Mouse (Mus musculus): ENCODE data around the gene Nktr. TPM values are rescaled to one million over a fixed set of nuclear protein-coding genes. Genes with fewer than 3 reads are reported as not detected.
A peak's percentile ranks its signal among the peaks of the same experiment; 100 is the strongest.

Gene Nktr
- total RNA-seq (2014; rRNA removed; ENCODE audit: low replicate concordance) (44.0 and 44.8 TPM in 2 replicates), polyA plus RNA-seq (2015; fragmentation: Nextera tagmentation; extraction: Ambion mirVana) (30.2 and 31.1 TPM in 2 replicates)

DNA sequence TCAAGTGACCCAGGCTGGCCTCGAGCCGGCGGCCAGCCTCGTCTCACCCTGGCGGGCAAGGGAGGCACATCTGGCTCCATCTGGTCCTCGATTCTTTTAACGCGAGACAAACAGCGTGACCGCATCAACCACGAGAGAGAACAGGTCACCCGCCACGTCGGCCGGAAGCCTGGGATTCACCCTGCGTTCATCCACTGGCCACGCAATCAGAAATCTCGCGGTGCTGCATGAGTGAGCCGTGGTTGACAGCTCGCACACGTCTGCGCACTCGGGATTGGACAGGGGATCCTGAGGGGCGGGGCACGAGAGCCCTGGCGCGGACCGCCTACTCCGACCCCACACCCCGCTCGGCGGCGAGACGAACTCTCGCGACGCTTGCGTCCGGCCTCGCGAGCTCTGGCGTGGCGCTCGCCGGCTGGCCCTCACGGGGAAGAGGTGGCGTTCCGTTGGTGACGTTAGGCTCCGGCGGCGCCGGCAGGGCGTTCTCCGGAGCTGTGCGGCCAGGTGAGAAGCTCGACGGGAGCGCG is at the start of gene Nktr:
Nktr (plus strand) TSS at position 378 of the 527 bp plus-strand sequence.
- Histone ChIP-seq H3K9ac (replicated peaks; ENCODE audit: low read depth, low read length) (peak within 1 kb of the TSS; percentile 99), H3K4me2 (ENCODE audit: low read depth, low read length) (peak within 1 kb of the TSS; percentile 88), H3K27me3 (ENCODE audit: control insufficient read depth, insufficient read depth, low read length) (no peaks in the 10 kb centered on the region), H3K27ac (ENCODE audit: low read depth) (peak within 1 kb of the TSS; percentile 99), H3K4me1 (ENCODE audit: control insufficient read depth, insufficient read depth) (peaks cover 9% of the 10 kb centered on the region), H3K9me3 (replicated peaks; ENCODE audit: control insufficient read depth, low read length) (no peaks in the 10 kb centered on the region; the same call in 1 of the 2 replicates), H3K36me3 (replicated peaks; ENCODE audit: control insufficient read depth, insufficient read depth, low read length) (no peaks in the 10 kb centered on the region), H3K4me3 (ENCODE audit: low read depth, low read length) (peak within 1 kb of the TSS; percentile 99)
- TF ChIP-seq EP300 (IDR thresholded peaks at IDR 0.05; ENCODE audit: low read depth) = peak; percentile 78
- peak; percentile 8; the same call in 1 of the 2 replicates for TF ChIP-seq CTCF (IDR thresholded peaks at IDR 0.05; ENCODE audit: low read depth)
- WGBS = under 1% methylated on average over 58 of the region's 61 CpGs
- peak; percentile 99 for ATAC-seq (ENCODE audit: insufficient read depth, low read depth)
- DNase-seq (ENCODE audit: low spot score) = peak; percentile 99

DNA sequence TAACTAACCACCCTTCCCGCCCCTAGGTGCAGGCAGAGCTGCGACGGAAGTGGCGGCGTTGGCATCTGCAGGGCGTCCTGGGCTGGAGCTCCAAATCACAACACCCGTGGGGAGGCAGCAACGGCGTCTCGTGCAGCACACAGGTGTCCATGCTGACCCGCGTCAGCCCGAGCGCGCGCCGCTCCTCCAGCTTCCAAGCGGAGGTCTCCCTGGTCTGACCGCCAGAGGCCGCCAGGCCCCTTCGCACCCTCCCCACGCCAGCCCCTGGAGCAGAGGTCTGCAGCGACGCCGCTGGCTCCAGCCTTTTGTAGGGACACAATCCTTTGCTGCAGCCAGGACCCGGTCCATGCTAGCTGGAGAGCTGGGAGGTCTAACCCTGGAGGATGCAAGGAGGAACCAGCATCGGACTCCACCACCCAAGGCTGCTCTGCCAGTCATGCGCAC is 49.6 kb upstream of the Nktr start:
- ATAC-seq (ENCODE audit: insufficient read depth, low read depth) = peak; percentile 77
- peak; percentile 60 for DNase-seq (ENCODE audit: low spot score)
- H3K36me3 ChIP-seq (replicated peaks; ENCODE audit: control insufficient read depth, insufficient read depth, low read length) = no peaks in the 10 kb centered on the region

DNA sequence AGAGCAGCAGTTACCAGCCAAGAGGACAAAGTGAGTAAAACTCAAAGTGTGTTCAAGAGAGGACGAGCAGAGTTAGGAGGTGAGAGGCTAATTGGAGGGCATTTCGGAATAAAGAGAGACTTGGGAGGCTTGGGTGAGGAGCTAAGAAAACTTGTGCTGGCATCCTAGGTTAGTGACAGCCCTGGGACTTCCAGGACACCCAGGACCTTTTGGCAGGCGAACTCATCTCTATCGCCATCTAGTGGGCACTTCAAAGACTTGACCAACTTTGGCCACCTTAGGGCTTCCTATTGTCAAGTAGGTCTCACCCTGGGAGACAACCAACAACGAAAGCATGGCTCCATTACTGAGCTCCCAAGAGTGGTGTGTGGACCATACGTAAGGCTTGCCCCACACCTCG is 47.7 kb upstream of the Nktr start:
- TF ChIP-seq CTCF (IDR thresholded peaks at IDR 0.05; ENCODE audit: low read depth) (peak; percentile 67), EP300 (IDR thresholded peaks at IDR 0.05; ENCODE audit: low read depth) (no peak)
- Histone ChIP-seq H3K4me2 (ENCODE audit: low read depth, low read length) (no peak overlapping the region), H3K27ac (ENCODE audit: low read depth) (no peak overlapping the region), H3K27me3 (ENCODE audit: control insufficient read depth, insufficient read depth, low read length) (peaks cover 37% of the 10 kb centered on the region), H3K9me3 (replicated peaks; ENCODE audit: control insufficient read depth, low read length) (no peaks in the 10 kb centered on the region), H3K36me3 (replicated peaks; ENCODE audit: control insufficient read depth, insufficient read depth, low read length) (no peaks in the 10 kb centered on the region), H3K4me3 (ENCODE audit: low read depth, low read length) (no peak overlapping the region), H3K4me1 (ENCODE audit: control insufficient read depth, insufficient read depth) (peaks cover 16% of the 10 kb centered on the region), H3K9ac (replicated peaks; ENCODE audit: low read depth, low read length) (no peak overlapping the region)
- WGBS = 38% methylated on average over 7 of the region's 7 CpGs
- peak; percentile 62 for DNase-seq (ENCODE audit: low spot score)
- 0 out of 2 replicates have a peak, but pooled peaks have one; percentile 12 for ATAC-seq (ENCODE audit: insufficient read depth, low read depth)

More for the DNA sequence above, 49.6 kb upstream of the Nktr start:
- Histone ChIP-seq H3K27ac (ENCODE audit: low read depth) (no peak overlapping the region), H3K4me2 (ENCODE audit: low read depth, low read length) (peak overlapping the region; percentile 56), H3K4me3 (ENCODE audit: low read depth, low read length) (peak overlapping the region; percentile 34), H3K9ac (replicated peaks; ENCODE audit: low read depth, low read length) (peak overlapping the region; percentile 6; the same call in 1 of the 2 replicates), H3K27me3 (ENCODE audit: control insufficient read depth, insufficient read depth, low read length) (peaks cover 48% of the 10 kb centered on the region), H3K9me3 (replicated peaks; ENCODE audit: control insufficient read depth, low read length) (no peaks in the 10 kb centered on the region), H3K4me1 (ENCODE audit: control insufficient read depth, insufficient read depth) (peaks cover 16% of the 10 kb centered on the region)
- WGBS = 0% methylated on average over 28 of the region's 28 CpGs
- no peak for TF ChIP-seq EP300 (IDR thresholded peaks at IDR 0.05; ENCODE audit: low read depth)
- peak; percentile 84 for TF ChIP-seq CTCF (IDR thresholded peaks at IDR 0.05; ENCODE audit: low read depth)

- no peak overlapping the region for H3K4me3 ChIP-seq (ENCODE audit: low read depth, low read length)
- TF ChIP-seq EP300 (IDR thresholded peaks at IDR 0.05; ENCODE audit: low read depth) = no peak
- no peaks in the 10 kb centered on the region for H3K9me3 ChIP-seq (replicated peaks; ENCODE audit: control insufficient read depth, low read length)
- peaks cover 16% of the 10 kb centered on the region for H3K4me1 ChIP-seq (ENCODE audit: control insufficient read depth, insufficient read depth)
- no peaks in the 10 kb centered on the region for H3K36me3 ChIP-seq (replicated peaks; ENCODE audit: control insufficient read depth, insufficient read depth, low read length)
- peaks cover 29% of the 10 kb centered on the region for H3K27me3 ChIP-seq (ENCODE audit: control insufficient read depth, insufficient read depth, low read length)
- peak; percentile 79 for DNase-seq (ENCODE audit: low spot score)
- ATAC-seq (ENCODE audit: insufficient read depth, low read depth) = peak; percentile 65
- H3K9ac ChIP-seq (replicated peaks; ENCODE audit: low read depth, low read length) = no peak overlapping the region
- 0 out of 2 replicates have a peak overlapping the region, but pooled peaks have one; percentile 44 for H3K27ac ChIP-seq (ENCODE audit: low read depth)
- WGBS = 23% methylated on average over 5 of the region's 5 CpGs
- no peak overlapping the region for H3K4me2 ChIP-seq (ENCODE audit: low read depth, low read length)
Measured at GRCm38 (mm10) chr9:121672311-121672710, 46.7 kb upstream of the Nktr start.

DNA sequence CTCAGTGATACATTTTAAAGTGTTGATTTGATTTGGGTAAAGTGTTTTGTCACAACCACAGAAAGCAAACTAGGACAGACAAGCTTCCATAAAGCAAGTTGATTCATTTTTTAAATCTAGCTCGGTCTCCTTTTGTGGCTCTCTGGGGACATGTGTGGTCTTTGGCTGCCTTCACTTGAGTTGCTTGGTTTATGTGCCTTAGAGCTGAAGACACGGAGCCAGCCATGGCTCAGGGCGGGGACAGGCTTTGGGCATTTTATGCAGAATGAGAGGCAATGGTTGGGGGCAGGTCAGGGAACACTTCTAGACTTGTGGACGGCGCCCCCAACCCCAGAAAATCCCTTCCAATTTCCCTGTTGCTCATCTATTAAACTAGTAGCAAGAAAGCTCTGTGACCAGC is 45.3 kb upstream of the Nktr start:
- TF ChIP-seq CTCF (IDR thresholded peaks at IDR 0.05; ENCODE audit: low read depth) (no peak), EP300 (IDR thresholded peaks at IDR 0.05; ENCODE audit: low read depth) (no peak)
- peaks cover 15% of the 10 kb centered on the region for H3K27me3 ChIP-seq (ENCODE audit: control insufficient read depth, insufficient read depth, low read length)
- H3K4me3 ChIP-seq (ENCODE audit: low read depth, low read length) = no peak overlapping the region
- no peak for ATAC-seq (ENCODE audit: insufficient read depth, low read depth)
- WGBS = 89% methylated on average over 5 of the region's 5 CpGs
- H3K9ac ChIP-seq (replicated peaks; ENCODE audit: low read depth, low read length) = no peak overlapping the region
- H3K9me3 ChIP-seq (replicated peaks; ENCODE audit: control insufficient read depth, low read length) = no peaks in the 10 kb centered on the region
- no peak overlapping the region for H3K4me2 ChIP-seq (ENCODE audit: low read depth, low read length)
- H3K4me1 ChIP-seq (ENCODE audit: control insufficient read depth, insufficient read depth) = peaks cover 16% of the 10 kb centered on the region
- no peak overlapping the region for H3K27ac ChIP-seq (ENCODE audit: low read depth)
- DNase-seq (ENCODE audit: low spot score) = no peak
- H3K36me3 ChIP-seq (replicated peaks; ENCODE audit: control insufficient read depth, insufficient read depth, low read length) = no peaks in the 10 kb centered on the region

All from heart, postnatal 0 days (tissue).